Mouse (Mus musculus) embryonic facial prominence, embryonic 14.5 days (tissue): ENCODE results near the gene Dkc1. TPM values are rescaled to one million over a fixed set of nuclear protein-coding genes. Genes with fewer than 3 reads are reported as not detected.

ENCODE experiments used
- ATAC-seq: fragments of 200-750 bp; cut with Nextera tagmentation; 2 replicates; pipeline ENCODE4 v1.8.0; 2017; ENCODE audit warnings: low read depth, moderate number of reproducible peaks, moderate TSS enrichment
- DNase-seq: peaks from one replicate; pipeline ENCODE4 v3.0.0-alpha.2; 2015; ENCODE audit warnings: low spot score
- H3K27ac ChIP-seq: fragments of 300-500 bp; sonication (generic); replicated peaks from 2 replicates; pipeline ENCODE4 v1.5.1; 2014; ENCODE audit warnings: low read depth, mild to moderate bottlenecking, low read length, moderate library complexity
- H3K27me3 ChIP-seq: fragments of 300-500 bp; sonication (generic); replicated peaks from 2 replicates; pipeline ENCODE4 v1.6.1; 2014; ENCODE audit warnings: low read length; ENCODE audit not compliant: control insufficient read depth, insufficient read depth
- H3K36me3 ChIP-seq: fragments of 300-500 bp; sonication (generic); 2 replicates; pipeline ENCODE4 v1.6.1; 2014; ENCODE audit warnings: low read length, mixed read lengths; ENCODE audit not compliant: control insufficient read depth, insufficient read depth
- H3K4me1 ChIP-seq: fragments of 300-500 bp; sonication (generic); 2 replicates; pipeline ENCODE4 v1.6.1; 2014; ENCODE audit warnings: antibody characterized with exemption, low read length; ENCODE audit not compliant: control insufficient read depth, insufficient read depth
- H3K4me2 ChIP-seq: fragments of 300-500 bp; sonication (generic); 2 replicates; pipeline ENCODE4 v1.6.1; 2014; ENCODE audit warnings: low read depth, mild to moderate bottlenecking, low read length, moderate library complexity, mixed read lengths
- H3K4me3 ChIP-seq: fragments of 300-500 bp; sonication (generic); 2 replicates; pipeline ENCODE4 v1.5.1; 2014; ENCODE audit warnings: low read depth, mild to moderate bottlenecking, low read length
- H3K9ac ChIP-seq: fragments of 300-500 bp; sonication (generic); 2 replicates; pipeline ENCODE4 v1.6.1; 2014; ENCODE audit warnings: low read depth, mild to moderate bottlenecking, low read length, moderate library complexity, mixed read lengths
- H3K9me3 ChIP-seq: fragments of 300-500 bp; sonication (generic); 2 replicates; pipeline ENCODE4 v1.6.1; 2016; ENCODE audit warnings: low read length; ENCODE audit not compliant: control insufficient read depth
- WGBS: fragments of 180-500 bp; shearing (Covaris S2); extraction: QIAGEN DNeasy Blood & Tissue Kit; methylation state at CpG from one replicate; pipeline ENCODE4 v1.1.7; 2014; 5-methylcytosine and 5-hydroxymethylcytosine counted together
- polyA plus RNA-seq: library from polyadenylated mRNA; unstranded; fragments of >200 nt; fragmentation: Nextera tagmentation; extraction: Ambion mirVana; gene quantifications from 2 replicates; pipeline ENCODE4 v1.2.1, GENCODE M21; 2014

The Dkc1 gene
- 109 and 125 TPM in 2 replicates for polyA plus RNA-seq

DNA sequence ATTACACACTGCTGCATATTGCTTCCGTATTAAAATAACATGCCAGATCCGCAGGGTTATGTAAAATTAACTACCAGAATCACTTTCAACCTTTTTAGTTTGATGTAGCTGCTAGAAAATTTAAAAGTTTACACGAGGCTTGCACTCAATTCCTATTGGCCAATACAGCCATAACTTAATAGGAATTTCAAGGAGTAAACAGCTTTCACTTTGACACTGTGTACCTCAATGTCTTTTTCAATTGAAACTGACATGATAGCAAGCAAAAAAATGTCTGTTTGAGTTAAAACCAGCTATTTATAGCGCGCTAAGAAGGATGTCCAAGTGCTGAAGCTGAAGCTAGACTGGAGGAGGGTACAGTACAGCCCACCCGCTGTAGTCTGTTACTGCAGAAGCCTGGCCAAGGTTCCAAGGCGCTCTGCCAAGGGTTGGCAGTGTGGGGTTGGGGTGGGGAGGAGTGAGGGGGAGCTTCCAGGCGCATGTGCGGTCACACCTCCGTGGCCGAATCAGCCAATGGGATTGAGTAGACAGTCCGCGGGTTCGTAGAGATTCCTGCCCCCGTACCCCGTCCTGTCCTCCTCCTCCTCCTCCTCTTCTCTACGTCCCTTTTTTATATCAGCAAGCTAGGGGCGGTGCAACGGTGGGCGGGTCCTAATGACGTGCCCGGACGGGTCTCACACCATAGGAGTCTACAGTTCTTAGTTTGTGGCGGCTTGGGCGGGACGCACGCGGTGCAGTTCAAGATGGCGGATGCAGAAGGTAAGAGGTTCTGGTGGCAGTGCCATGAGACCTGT is at the start of gene Dkc1:
Gene Dkc1, plus strand, starts transcription at position 486 of the 794 bp plus-strand sequence.
- Histone ChIP-seq H3K4me2 (peak within 1 kb of the TSS; percentile 57), H3K27ac (peak within 1 kb of the TSS; percentile 49), H3K9me3 (no peaks in the 10 kb centered on the region), H3K4me3 (peak within 1 kb of the TSS; percentile 56), H3K36me3 (peaks cover 10% of the 10 kb centered on the region; the same call in 1 of the 2 replicates), H3K27me3 (no peaks in the 10 kb centered on the region), H3K4me1 (no peaks in the 10 kb centered on the region), H3K9ac (peak within 1 kb of the TSS; percentile 70)
- ATAC-seq (peak; percentile 100), DNase-seq (peak; percentile 97)
- WGBS: 16% methylated on average over 28 of the region's 29 CpGs

DNA sequence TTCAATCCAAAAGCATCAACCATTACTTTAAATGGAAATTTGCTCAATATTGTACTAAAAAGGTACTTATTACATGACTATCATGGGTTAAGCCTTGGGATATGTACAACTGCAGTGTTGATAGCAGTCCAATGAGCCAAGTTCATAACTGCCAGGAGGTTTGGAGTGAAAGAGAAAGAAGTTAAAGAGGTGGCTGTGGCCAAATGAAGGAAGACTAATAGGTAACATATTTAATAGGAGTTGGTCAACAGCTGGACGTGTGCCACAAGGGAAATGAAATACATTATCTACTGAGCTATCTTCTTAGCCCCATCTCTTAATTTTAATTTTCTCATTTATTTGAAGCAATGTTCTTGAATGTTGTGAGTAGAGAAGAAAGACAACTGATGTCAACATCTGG is 49.7 kb upstream of the Dkc1 start:
- no peaks in the 10 kb centered on the region for H3K27me3 ChIP-seq
- no peaks in the 10 kb centered on the region for H3K36me3 ChIP-seq
- no peak overlapping the region for H3K4me2 ChIP-seq
- WGBS: 77% methylated on average over 1 of the region's 1 CpGs
- no peak overlapping the region for H3K9ac ChIP-seq
- H3K9me3 ChIP-seq: no peaks in the 10 kb centered on the region
- DNase-seq (no peak), ATAC-seq (no peak)
- H3K4me1 ChIP-seq: no peaks in the 10 kb centered on the region
- H3K4me3 ChIP-seq: no peak overlapping the region
- H3K27ac ChIP-seq: no peak overlapping the region

DNA sequence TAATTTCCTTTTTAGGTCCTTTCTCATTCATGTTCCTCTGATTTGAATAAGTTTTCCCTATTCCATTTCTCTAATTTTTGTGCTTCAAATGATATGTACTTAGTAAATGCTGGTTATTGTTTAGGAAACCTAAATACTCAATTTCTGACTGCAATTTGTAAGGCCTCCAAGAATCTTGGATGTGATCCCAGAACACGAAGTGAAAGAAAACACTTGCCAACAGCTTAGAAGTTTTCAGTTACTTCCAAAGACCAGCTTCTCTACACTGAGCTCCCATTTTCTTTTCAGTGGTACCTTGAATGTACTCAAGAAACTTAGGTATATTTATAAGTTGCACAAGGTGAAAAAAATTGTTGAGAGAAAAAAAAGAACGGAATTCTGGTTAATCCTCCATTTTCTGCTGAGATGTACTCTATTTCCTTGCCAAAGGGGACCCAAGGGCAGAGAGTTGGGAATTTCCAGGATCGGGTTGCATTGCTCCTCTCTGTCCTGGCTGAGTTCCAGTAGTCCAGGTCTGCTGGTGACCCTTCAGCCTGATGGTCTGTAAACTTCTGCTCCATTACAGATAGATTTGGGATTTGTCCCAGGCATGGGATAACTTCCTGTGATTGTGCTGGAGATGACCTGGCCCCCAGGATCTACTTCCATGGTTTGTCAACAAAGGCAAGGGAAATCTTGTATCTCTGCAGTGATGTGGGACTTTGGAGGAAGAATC is 48.6 kb upstream of the Dkc1 start:
- Histone ChIP-seq H3K4me2 (peak overlapping the region; percentile 12; the same call in 1 of the 2 replicates), H3K4me3 (no peak overlapping the region), H3K9ac (no peak overlapping the region), H3K27me3 (no peaks in the 10 kb centered on the region), H3K27ac (0 out of 2 replicates have a peak overlapping the region, but pooled peaks have one; percentile 15), H3K4me1 (no peaks in the 10 kb centered on the region), H3K9me3 (no peaks in the 10 kb centered on the region), H3K36me3 (no peaks in the 10 kb centered on the region)
- DNase-seq: peak; percentile 66
- 45% methylated on average over 3 of the region's 3 CpGs for WGBS
- ATAC-seq: no peak

DNA sequence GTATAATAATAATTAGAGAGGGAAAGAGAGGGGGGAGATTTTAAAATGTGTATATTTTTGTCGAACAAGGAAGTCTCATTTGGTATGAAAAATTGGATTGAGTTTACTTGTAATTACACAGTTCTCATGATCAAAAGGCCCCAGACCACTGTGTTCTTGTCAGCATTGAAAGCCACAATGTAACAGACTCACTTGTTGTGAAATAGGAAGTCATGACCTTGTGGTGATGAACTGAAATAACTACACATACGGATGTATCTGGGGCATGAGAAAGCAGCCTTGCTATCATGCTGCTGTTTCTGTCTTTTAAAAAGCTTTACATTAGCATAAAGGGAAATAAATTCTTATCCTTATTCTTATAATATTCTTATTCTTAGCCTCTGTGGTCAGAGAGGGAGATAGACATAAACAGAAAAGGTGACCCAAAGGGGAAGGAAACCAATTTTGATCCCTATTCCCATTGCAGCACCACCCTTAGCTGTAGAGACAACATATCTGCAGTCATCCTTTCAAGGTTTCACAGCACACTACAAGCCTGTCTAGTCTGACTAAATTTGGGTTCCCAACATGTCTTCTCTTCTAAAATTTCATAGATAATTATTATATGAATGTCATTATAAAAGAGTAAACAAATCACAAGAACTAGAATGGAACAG is 39.4 kb upstream of the Dkc1 start:
- WGBS: 88% methylated on average over 2 of the region's 2 CpGs
- ATAC-seq: no peak
- H3K36me3 ChIP-seq: no peaks in the 10 kb centered on the region
- no peak for DNase-seq
- no peak overlapping the region for H3K27ac ChIP-seq
- H3K4me3 ChIP-seq: no peak overlapping the region
- no peaks in the 10 kb centered on the region for H3K27me3 ChIP-seq
- no peaks in the 10 kb centered on the region for H3K9me3 ChIP-seq
- H3K4me1 ChIP-seq: no peaks in the 10 kb centered on the region
- H3K4me2 ChIP-seq: no peak overlapping the region
- H3K9ac ChIP-seq: no peak overlapping the region

DNA sequence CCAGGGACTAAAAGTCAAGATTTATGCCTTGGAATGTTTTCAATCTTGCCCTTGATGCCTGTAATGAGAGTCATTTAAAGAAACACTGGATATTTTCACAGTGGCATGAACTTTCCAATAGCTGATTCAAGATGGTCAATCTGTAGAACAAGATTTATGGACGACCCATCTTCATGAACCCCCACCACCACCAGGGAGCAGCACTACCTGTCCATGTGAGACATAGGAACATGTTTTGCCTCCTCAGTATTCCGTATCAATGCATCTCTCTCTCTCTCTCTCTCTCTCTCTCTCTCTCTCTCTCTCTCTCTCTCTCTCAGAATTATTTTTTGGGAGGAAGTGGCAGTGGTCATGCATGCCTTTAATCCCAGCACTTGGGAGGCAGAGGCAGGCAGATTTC is 13.3 kb upstream of the Dkc1 start:
- Histone ChIP-seq H3K36me3 (no peaks in the 10 kb centered on the region), H3K9ac (no peak overlapping the region), H3K27ac (no peak overlapping the region), H3K4me1 (no peaks in the 10 kb centered on the region), H3K9me3 (no peaks in the 10 kb centered on the region), H3K4me2 (no peak overlapping the region), H3K4me3 (no peak overlapping the region), H3K27me3 (no peaks in the 10 kb centered on the region)
- no peak for ATAC-seq
- DNase-seq: no peak
- WGBS: 49% methylated on average over 2 of the region's 2 CpGs

DNA sequence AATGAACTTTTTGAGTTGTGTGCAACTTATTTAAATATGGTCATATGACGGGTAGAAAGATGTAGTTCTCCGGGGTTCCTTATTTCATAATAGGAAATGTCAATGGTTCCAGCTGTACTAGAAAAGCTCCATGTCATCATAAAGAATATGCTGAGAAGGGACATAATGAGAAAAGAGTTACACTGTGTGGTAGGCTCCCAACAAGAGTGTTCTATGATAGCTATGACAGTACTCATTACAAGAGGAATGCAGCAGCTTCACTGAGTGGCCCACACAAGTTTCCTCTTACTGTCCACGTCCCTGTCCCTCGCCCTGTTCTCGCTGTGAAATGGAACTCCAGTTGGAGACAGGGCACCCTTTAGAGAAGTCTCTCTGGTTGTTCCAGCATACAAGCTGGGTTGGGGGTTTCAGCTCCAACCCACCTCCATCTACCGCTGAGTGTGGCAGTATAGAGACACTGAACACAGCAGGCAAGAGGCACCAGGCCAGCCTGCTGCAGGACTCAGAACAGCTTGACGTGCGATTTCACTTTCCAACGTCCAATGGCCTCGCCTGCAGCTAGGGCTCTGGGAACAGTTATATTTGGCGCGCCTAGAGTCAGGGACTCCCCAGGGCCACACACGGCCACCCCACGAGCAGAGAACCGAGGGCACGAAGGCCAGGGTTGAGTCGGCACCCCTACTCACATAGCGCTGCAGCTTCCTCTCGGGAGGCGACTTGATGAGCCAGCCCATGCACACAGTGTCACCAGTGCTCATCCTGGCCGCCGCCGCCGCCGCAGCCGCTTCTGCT is 11.5 kb upstream of the Dkc1 start:
- Histone ChIP-seq H3K9me3 (no peaks in the 10 kb centered on the region), H3K4me2 (peak overlapping the region; percentile 53), H3K36me3 (no peaks in the 10 kb centered on the region), H3K27me3 (no peaks in the 10 kb centered on the region), H3K4me1 (no peaks in the 10 kb centered on the region), H3K27ac (no peak overlapping the region), H3K9ac (peak overlapping the region; percentile 40; the same call in 1 of the 2 replicates), H3K4me3 (peak overlapping the region; percentile 42)
- ATAC-seq (no peak), DNase-seq (peak; percentile 9)
- WGBS: 32% methylated on average over 11 of the region's 26 CpGs

DNA sequence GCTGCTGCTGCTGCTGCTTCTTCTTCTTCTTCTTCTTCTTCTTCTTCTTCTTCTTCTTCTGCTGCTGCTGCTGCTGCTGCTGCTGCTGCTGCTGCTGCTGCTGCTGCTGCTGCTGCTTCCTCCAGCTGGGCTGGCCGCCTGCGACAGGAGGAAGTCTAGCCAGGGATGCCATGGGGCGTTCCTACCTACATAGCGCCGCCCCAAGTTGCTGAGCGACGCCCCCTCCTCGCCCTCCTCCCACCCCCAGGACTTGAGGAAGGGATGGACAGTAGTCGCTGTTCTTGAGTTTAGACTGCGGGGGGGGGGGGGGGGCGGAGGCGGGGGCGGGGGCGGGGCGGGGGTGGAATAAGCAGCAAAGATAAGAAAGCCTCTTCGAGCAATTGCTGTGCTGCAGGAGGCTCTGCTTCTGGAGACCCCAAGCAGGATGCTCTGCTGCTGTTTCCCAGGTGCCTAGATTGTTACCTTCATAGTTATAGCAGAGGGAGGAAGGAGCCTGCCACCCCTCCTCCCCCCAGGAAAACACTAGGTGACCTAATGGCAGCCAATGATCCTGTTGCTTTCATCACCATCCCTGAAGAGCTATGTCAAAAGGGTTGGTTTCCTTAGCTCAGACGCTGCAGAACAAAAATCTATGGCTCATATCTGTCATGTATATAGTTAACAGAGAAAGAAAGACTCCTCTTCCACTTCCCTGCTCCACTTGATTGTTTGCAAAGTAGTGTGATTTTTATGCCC is 10.7 kb upstream of the Dkc1 start, which contains the start of gene Gab3:
Gene Gab3, minus strand, starts transcription at position 685 of the 735 bp plus-strand sequence.
- WGBS: 14% methylated on average over 7 of the region's 17 CpGs
- Histone ChIP-seq H3K4me3 (peak within 1 kb of the TSS; percentile 42), H3K27ac (no peak within 1 kb of the TSS), H3K4me1 (no peaks in the 10 kb centered on the region), H3K27me3 (no peaks in the 10 kb centered on the region), H3K9ac (peak within 1 kb of the TSS; percentile 40; the same call in 1 of the 2 replicates), H3K9me3 (no peaks in the 10 kb centered on the region), H3K36me3 (no peaks in the 10 kb centered on the region), H3K4me2 (peak within 1 kb of the TSS; percentile 53)
- DNase-seq (peak; percentile 73), ATAC-seq (peak; percentile 93)
